Mouse (Mus musculus) forebrain, postnatal 0 days (tissue): Measurements from ENCODE around the gene Slc25a11. TPM values are rescaled to one million over a fixed set of nuclear protein-coding genes. Genes with fewer than 3 reads are reported as not detected.

Experiments
- ATAC-seq: fragments of 200-750 bp; cut with Nextera tagmentation; 2 replicates; pipeline ENCODE4 v1.8.0; 2017; ENCODE audit warnings: mild to moderate bottlenecking, moderate library complexity
- DNase-seq: peaks from one replicate; pipeline ENCODE4 v3.0.0-alpha.2; 2015
- H3K27ac ChIP-seq: fragments of 300-500 bp; sonication (generic); 2 replicates; pipeline ENCODE4 v1.5.1; 2014; ENCODE audit warnings: low read depth, mild to moderate bottlenecking, antibody characterized with exemption, low read length, moderate library complexity, mixed read lengths
- H3K27me3 ChIP-seq: fragments of 300-500 bp; sonication (generic); 2 replicates; pipeline ENCODE4 v1.6.1; 2014; ENCODE audit warnings: mild to moderate bottlenecking, low read length, mixed read lengths; ENCODE audit not compliant: insufficient read depth
- H3K36me3 ChIP-seq: fragments of 300-500 bp; sonication (generic); 2 replicates; pipeline ENCODE4 v1.6.1; 2014; ENCODE audit warnings: mild to moderate bottlenecking, moderate library complexity; ENCODE audit not compliant: insufficient read depth
- H3K4me1 ChIP-seq: fragments of 300-500 bp; sonication (generic); 2 replicates; pipeline ENCODE4 v1.6.1; 2014; ENCODE audit warnings: antibody characterized with exemption; ENCODE audit not compliant: insufficient read depth
- H3K4me2 ChIP-seq: fragments of 300-500 bp; sonication (generic); 2 replicates; pipeline ENCODE4 v1.6.1; 2014; ENCODE audit warnings: low read depth, mild to moderate bottlenecking, moderate library complexity
- H3K4me3 ChIP-seq: fragments of 300-500 bp; sonication (generic); 2 replicates; pipeline ENCODE4 v1.5.1; 2014; ENCODE audit warnings: low read depth, low read length, mixed read lengths
- H3K9ac ChIP-seq: fragments of 300-500 bp; sonication (generic); 2 replicates; pipeline ENCODE4 v1.6.1; 2014; ENCODE audit warnings: mild to moderate bottlenecking
- H3K9me3 ChIP-seq: fragments of 300-500 bp; sonication (generic); 2 replicates; pipeline ENCODE4 v1.6.1; 2016; ENCODE audit warnings: low read length
- CTCF ChIP-seq: sonication (generic); IDR thresholded peaks from 2 replicates; pipeline ENCODE4 v1.5.1; 2016; ENCODE audit warnings: antibody characterized with exemption, control low read depth, low read depth
- WGBS: fragments of 180-500 bp; shearing (Covaris S2); extraction: QIAGEN DNeasy Blood & Tissue Kit; methylation state at CpG from one replicate; pipeline ENCODE4 v1.1.7; 2014; 5-methylcytosine and 5-hydroxymethylcytosine counted together
- polyA plus RNA-seq: library from polyadenylated mRNA; unstranded; fragments of >200 nt; fragmentation: Nextera tagmentation; extraction: Ambion mirVana; gene quantifications from 2 replicates; pipeline ENCODE4 v1.2.1, GENCODE M21; 2015
- total RNA-seq: library from RNA; depleted of rRNA; stranded (reverse); fragments of >200 nt; gene quantifications from 2 replicates; pipeline ENCODE4 v1.2.3, GENCODE M21; 2014

The Slc25a11 gene
- total and polyA plus RNA-seq, 2 experiments from 2014 or later: 134 to 160 TPM

DNA sequence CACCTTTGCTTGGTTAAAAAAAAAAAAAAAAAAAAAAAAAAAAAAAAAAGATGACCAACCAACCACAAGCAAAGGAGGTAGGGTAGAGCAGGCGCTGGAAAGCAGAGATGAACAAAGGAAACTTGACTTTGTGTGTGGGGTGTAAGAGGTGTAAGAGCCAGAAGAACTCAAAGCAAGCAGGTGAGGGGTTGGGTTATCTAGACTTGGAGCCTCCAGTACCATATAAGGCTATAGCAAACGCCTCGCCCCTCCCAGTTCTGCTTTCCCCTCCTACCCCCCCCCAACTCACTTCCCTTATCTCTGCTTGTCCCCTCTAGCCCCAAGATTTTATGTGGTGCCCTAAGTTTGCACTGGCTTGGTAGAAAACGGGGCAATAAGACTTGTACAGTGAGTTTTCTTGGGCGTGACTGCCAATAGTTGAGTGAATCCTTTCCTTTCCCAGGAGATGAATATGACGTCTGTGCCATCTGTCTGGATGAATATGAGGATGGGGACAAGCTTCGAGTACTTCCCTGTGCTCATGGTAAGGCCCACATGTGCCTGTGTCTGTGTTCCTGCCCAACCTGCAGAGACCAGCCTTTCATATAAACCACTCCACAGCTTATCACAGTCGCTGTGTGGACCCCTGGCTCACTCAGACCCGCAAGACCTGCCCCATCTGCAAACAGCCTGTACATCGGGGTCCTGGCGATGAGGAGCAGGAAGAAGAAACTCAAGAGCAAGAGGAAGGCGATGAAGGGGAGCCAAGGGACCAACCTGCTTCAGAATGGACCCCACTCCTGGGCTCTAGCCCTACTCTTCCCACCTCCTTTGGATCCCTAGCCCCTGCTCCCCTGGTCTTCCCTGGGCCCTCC is 3.3 kb upstream of the Slc25a11 start:
- DNase-seq: no peak
- WGBS: 84% methylated on average over 12 of the region's 12 CpGs
- Histone ChIP-seq H3K36me3 (peaks cover 34% of the 10 kb centered on the region), H3K9ac (no peak overlapping the region), H3K4me1 (peaks cover 17% of the 10 kb centered on the region), H3K4me2 (no peak overlapping the region), H3K27me3 (no peaks in the 10 kb centered on the region), H3K9me3 (no peaks in the 10 kb centered on the region), H3K27ac (no peak overlapping the region), H3K4me3 (no peak overlapping the region)
- no peak for TF ChIP-seq CTCF
- no peak for ATAC-seq

DNA sequence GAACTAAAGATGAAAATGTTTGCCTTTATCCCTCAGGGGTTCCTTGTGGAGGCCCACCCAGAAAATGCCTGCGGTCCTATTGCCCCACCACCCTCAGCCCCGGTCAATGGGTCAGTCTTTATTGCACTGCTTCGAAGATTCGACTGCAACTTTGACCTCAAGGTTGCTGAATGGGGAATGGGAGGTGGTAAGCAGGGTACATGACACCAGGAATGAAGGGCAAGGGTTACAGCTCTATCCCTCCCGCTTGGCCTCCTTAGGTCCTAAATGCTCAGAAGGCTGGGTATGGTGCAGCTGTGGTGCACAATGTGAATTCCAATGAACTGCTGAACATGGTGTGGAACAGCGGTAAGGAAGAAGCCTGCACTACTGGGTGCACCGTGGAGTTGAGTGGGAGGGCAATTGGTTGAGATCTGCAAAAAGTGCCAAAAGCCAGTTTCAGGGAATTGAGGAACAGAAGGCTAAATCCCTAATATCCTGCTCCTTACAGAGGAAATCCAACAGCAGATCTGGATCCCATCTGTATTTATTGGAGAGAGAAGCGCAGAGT is 2.0 kb upstream of the Slc25a11 start:
- Histone ChIP-seq H3K9me3 (no peaks in the 10 kb centered on the region), H3K4me3 (no peak overlapping the region), H3K4me2 (no peak overlapping the region), H3K27me3 (no peaks in the 10 kb centered on the region), H3K4me1 (peaks cover 18% of the 10 kb centered on the region), H3K9ac (no peak overlapping the region), H3K36me3 (peaks cover 46% of the 10 kb centered on the region), H3K27ac (no peak overlapping the region)
- no peak for DNase-seq
- 89% methylated on average over 8 of the region's 8 CpGs for WGBS
- TF ChIP-seq CTCF: no peak
- ATAC-seq: no peak

DNA sequence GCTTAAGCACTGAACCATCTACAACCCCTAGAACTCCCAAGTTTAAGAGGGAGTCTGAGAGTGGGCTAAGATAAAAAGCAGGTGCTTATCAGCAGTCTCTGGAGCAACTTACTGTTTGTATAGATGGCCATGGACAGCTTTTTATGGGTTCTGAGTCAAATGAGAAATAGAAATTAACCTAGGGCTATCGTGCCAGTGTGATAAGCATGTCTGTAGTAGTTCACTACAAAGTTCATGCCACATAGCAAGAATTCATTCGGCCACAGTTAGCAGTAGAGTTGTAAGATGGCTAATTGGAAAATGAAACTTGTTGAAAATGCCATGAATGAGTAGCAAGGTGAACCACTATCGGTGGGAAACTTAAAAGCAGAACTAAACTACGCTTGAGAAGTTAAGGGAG is 1.2 kb upstream of the Slc25a11 start:
- ATAC-seq (no peak), DNase-seq (no peak)
- H3K4me1 ChIP-seq: peaks cover 18% of the 10 kb centered on the region
- 88% methylated on average over 4 of the region's 4 CpGs for WGBS
- H3K9ac ChIP-seq: peak overlapping the region; percentile 80; the same call in 1 of the 2 replicates
- no peak for TF ChIP-seq CTCF
- peaks cover 47% of the 10 kb centered on the region for H3K36me3 ChIP-seq
- peak overlapping the region; percentile 84 for H3K4me2 ChIP-seq
- H3K9me3 ChIP-seq: no peaks in the 10 kb centered on the region
- H3K27me3 ChIP-seq: no peaks in the 10 kb centered on the region
- H3K27ac ChIP-seq: no peak overlapping the region
- H3K4me3 ChIP-seq: no peak overlapping the region

DNA sequence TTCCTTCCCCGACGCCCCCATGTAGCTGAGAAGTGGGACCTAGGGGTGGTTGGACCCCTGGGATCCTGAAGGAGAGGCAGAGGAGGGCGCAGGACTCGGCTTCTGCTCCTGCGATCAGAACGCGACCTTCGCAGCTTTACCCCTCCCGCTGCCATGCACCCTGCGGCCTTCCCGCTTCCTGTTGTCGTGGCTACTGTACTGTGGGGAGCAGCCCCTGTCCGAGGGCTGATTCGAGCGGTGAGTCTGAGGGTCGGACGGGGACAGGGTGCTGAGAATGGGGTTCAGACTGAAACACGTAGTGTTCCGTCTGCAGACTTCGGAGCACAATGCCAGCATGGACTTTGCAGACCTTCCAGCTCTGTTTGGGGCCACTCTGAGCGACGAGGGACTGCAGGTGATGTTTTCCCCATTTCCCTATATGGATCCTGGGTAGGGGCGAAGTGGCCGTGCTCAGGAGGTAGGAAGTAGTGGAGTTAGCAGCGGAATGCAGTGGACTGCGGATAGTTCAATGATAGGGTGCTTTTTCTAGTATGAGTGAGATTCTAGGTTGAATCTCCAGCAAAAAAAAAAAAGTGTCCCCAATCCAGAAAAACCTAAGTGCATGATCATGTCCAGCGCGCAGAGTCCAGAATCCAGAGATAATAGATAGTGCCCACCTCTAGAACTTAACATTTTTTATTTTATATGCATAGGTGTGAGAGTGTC is 589 bp upstream of the Slc25a11 start:
- H3K4me1 ChIP-seq: peaks cover 18% of the 10 kb centered on the region
- WGBS: 4% methylated on average over 28 of the region's 28 CpGs
- ATAC-seq: no peak
- no peak for TF ChIP-seq CTCF
- peak overlapping the region; percentile 80 for H3K9ac ChIP-seq
- no peaks in the 10 kb centered on the region for H3K27me3 ChIP-seq
- peak overlapping the region; percentile 84 for H3K4me2 ChIP-seq
- no peak for DNase-seq
- H3K36me3 ChIP-seq: peaks cover 47% of the 10 kb centered on the region
- H3K9me3 ChIP-seq: no peaks in the 10 kb centered on the region
- H3K4me3 ChIP-seq: peak overlapping the region; percentile 69
- H3K27ac ChIP-seq: peak overlapping the region; percentile 94

DNA sequence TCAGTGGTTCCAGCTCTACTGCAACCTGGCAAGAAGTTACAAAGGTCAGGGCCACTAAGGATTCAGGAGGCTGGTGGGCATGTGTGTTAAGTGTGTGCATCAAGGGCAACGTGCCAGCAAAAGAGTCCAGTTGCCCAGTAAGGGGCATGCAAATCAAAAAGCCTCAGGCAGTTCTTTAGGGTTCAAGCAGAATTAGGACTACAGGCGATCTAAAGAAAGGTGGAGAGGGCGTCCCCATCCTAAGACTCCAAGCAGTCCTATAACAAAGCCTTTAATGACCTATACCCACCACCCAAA is 1.1 kb downstream of the Slc25a11 start:
- no peak for DNase-seq
- Histone ChIP-seq H3K9ac (peak overlapping the region; percentile 92), H3K27ac (peak overlapping the region; percentile 94), H3K36me3 (peaks cover 43% of the 10 kb centered on the region), H3K4me1 (peaks cover 18% of the 10 kb centered on the region), H3K9me3 (no peaks in the 10 kb centered on the region), H3K4me3 (peak overlapping the region; percentile 69), H3K27me3 (no peaks in the 10 kb centered on the region), H3K4me2 (peak overlapping the region; percentile 88)
- ATAC-seq: no peak
- TF ChIP-seq CTCF: no peak
- WGBS: 16% methylated on average over 3 of the region's 3 CpGs

DNA sequence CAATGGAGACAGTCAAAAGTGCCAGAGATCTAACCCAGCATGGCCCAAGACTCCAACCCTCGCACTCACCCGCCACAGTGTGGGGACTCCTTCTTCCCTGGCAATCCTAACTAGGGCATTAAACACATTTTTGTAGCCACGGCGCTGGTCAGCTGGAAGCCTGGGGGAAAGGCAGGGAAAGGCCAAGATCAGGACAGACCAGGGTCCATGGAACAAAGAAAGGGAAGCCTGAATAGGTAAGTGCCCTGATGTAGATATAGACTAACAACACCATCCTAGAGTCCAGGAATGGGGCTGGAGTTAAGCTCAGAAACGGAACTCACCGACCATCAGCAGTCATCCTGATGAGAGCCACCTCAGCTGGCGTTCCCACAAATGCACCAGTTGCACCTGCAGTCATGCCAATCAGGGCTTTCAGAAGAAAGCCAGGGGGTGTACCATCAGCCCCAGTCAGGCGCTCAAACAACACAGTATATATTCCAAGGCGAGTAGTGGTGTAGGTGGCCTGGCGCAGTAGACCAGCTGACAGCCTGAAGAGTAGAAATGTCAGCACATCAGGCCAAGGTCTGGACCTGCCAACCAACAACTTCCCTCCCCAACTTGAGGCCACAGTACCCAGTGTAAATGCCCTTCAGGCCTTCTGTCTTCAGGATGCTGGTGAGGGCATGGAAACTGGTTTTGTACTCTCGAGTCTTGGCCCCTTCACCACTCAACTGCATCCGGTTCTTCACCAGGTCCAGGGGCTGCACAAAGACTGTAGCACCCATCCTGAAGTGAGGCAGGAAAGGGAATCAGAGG is 1.6 kb downstream of the Slc25a11 start:
- Histone ChIP-seq H3K9ac (peak overlapping the region; percentile 92), H3K27ac (0 out of 2 replicates have a peak overlapping the region, but pooled peaks have one; percentile 94), H3K4me1 (peaks cover 18% of the 10 kb centered on the region), H3K36me3 (peaks cover 37% of the 10 kb centered on the region), H3K4me2 (peak overlapping the region; percentile 88), H3K4me3 (peak overlapping the region; percentile 69), H3K27me3 (no peaks in the 10 kb centered on the region), H3K9me3 (no peaks in the 10 kb centered on the region)
- WGBS: 85% methylated on average over 12 of the region's 12 CpGs
- ATAC-seq (no peak), DNase-seq (no peak)
- no peak for TF ChIP-seq CTCF
